Mouse (Mus musculus) kidney, postnatal 4 days (tissue): ENCODE measurements around the gene Arhgap24.

ENCODE experiments used
- DNase-seq, 2 experiments: peaks; one replicate each; pipeline ENCODE4 v3.0.0; 2021; ENCODE audit warnings: mixed read lengths in 2 of 2

The Arhgap24 gene

DNA sequence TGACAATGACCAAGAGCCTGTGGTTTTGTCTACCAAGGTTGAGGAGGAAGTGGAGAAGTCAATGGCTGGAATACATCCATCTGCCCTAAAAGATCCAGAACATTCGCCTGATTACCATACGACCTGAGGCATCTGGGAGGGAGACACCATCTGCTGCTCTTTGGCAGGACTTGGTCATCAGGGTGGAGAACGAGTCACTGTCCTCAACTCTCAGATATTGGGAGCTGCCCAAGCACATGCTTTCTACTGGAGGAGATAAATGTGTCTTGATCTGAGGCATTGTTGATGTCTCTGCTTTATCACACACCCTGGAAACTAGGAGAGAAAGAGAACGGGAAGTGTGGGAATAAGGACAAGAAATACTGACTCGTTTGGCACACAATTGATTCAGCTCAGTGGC lies 206.5 kb downstream of the Arhgap24 start:
- no peak for DNase-seq

- DNase-seq, result peak; percentile 72 to 78
Observed at GRCm38 (mm10) chr5:102692487-102692886, 211.3 kb downstream of the Arhgap24 start.

GRCm38 (mm10) chr5:102693192-102693591 lies 212.0 kb downstream of the Arhgap24 start:
- no peak for DNase-seq

DNA sequence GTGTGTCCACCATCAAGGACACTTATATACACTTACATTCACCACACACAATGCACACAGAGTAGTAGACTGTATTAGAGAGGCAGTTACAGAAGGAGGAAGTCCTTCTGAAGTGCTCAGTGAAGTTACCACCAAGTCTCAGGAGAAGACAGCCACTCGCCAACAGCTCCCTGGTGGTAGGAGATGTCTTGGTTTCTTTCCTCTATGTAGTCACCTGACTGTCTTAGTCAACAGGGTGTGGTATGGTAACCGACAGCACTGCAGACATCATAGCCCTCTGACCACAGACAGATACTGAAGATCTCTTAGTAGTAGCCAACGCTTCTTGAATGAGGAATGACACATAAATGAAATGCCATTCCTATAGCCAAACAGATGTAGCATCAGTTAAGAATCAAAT lies 212.7 kb downstream of the Arhgap24 start:
- no peak for DNase-seq

DNA sequence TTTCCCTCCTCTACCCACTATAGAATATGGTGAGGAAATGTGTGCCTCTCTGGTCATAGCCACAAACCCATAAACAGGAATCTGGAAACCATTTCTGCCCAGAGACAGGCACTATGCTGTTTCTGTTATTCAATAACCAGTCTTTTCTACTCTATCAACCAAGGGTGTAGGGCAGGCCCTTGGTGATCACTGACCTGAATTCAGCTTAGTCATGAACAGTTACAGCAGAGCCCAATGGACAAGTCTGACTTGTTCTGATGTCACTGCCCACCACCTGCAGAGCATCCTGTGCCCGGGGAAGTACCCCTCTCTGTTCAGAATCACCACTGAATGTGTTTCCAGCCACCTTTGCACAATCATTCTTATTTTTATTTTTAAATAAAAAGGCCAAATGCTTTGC lies 216.6 kb downstream of the Arhgap24 start:
- DNase-seq, result peak; percentile 26 to 39

DNA sequence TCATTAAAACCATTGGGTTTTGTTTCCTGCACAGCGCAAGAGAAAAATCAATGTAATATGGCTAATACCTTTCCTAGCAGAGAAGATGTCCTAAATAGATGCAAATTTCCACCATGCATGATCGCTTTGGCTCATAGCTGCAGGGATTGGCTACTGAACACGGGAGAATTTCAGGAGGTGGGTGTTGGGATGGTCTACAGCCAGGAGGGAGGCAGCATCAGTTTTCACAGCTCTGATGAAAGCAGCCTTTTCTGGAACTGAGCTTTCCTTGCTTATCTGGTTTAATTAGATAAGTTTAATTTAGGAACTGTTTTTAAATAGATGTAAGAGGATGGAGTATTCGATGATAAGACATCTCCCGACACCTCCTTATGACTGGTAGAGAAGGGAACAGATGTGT lies 217.2 kb downstream of the Arhgap24 start:
- no peak for DNase-seq

GRCm38 (mm10) chr5:102698891-102699290 lies 217.7 kb downstream of the Arhgap24 start:
- no peak for DNase-seq

DNA sequence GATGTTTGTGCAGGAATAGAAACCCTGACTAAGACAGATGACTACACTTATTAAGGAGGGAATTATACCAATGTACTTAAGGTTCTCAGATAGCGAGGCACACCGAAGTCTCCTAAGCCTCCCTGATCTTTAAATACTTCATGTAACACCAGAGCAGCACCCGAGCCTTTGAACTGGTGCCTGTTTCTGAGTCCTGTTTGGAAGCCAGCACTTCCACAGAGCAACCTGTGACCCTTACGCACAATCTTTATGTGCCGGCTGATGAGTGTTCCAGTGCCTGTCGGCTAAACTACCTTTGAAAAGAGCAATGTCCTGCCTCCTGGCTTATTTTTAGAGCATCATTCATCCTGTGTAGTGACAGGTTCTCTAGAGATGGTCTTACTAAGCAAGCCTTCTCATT lies 221.4 kb downstream of the Arhgap24 start:
- no peak for DNase-seq

DNA sequence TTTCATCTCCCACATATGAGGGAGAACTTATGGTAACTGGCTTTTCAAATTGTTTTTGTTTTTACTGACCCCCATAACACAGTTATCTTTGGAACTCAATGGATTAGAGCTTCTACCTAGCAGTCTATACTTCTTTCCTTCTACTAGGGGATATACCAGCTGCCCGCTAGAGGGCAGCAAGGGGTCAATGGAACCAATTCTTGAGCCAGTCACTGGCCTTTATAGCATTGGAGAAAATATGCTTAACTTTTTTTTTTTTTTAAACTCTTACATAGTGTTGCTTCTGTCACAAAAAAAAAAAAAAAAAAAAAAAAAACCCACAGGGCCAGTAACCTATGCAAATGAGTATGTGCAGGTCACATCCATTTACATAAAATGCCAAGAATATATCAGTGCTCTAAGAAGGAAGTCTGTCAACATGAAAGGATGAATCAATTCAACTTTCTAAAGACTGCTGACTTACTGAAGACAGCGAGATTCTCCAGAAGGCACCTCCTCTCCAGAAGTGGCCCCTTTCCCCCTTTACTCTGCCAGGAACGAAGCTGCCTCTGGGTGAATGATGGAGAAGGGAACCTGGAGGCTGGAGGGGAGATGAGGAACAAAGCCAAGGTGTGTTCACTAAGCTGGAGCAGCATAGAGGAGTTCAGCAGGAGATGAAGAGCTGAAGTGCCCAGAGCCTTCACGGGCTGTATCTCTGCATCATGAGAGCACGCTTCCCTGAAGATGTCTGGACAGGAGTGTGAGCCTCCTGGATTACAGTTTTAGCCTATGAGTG lies 222.3 kb downstream of the Arhgap24 start:
- DNase-seq, result peak; percentile 89 to 92

- peak; percentile 46 to 60 for DNase-seq
Observed at GRCm38 (mm10) chr5:102705170-102705569, 224.0 kb downstream of the Arhgap24 start.

DNA sequence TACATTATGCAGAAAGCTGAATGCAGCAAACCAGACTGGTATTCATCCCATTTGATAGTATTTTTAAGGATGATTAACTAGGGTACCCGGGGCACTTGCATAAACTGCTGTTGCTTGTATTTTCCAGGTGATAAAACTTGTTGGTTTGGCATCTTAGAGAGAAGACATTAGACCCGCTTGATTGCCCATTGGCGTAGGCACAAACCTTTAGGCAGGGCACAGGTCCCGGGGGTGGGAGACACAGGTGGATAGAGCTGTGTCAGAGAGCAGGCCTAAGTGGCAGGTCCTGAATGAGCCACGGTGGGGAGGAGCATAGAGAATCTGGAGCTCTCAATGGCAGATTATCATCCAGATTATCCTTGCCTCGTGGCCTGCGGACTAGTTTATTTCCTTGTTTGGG lies 229.1 kb downstream of the Arhgap24 start:
- peak; percentile 57 to 73 for DNase-seq

GRCm38 (mm10) chr5:102719368-102719972 lies 238.3 kb downstream of the Arhgap24 start:
- DNase-seq, result peak; percentile 45 to 65

- DNase-seq, result no peak
Observed at GRCm38 (mm10) chr5:102723558-102723957, 242.4 kb downstream of the Arhgap24 start.

DNA sequence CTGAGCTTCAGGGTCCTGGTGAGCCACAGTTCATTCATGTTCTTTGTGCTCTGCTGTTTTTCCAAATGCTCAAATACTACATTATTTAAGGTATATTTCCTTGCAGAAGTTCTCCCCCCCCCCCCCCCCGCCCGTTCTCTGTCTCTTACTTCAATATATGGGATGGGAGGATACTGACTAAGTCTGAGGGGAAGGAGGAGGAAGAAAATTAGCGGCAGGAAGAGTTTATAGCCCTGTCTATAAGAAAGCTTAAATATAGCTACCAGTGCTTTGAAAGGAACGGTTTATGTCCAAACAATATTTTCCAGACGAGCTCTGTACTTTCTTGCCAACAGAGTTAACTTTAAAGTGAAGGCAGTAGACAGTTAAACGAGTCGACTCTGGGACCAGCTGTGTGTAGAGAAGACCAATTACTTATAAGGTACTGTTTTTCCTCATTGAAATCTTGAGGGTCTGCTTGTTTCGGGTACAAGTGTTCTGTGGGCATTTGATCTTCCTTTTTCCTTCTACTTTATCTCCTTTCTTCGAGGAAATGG lies 243.7 kb downstream of the Arhgap24 start:
- no peak for DNase-seq

DNA sequence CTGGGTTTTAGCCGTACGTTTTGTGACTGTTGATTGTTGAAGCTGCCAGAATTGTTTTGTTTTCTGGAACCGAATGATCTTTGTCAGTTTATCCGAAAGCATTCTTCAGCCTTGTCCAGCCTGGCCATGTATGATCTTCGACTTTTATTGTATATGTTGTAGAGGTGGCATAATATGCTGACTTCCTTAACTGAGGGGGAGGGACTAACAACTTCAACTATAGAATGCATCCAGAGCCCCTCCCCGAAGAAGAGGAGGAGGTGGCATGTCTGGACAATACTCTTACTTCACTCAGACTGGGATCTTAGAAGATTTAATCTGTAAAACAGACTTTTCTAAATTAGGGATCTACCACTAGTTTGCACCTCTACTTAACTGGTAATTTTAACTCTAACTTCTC lies 244.2 kb downstream of the Arhgap24 start:
- no peak for DNase-seq

DNA sequence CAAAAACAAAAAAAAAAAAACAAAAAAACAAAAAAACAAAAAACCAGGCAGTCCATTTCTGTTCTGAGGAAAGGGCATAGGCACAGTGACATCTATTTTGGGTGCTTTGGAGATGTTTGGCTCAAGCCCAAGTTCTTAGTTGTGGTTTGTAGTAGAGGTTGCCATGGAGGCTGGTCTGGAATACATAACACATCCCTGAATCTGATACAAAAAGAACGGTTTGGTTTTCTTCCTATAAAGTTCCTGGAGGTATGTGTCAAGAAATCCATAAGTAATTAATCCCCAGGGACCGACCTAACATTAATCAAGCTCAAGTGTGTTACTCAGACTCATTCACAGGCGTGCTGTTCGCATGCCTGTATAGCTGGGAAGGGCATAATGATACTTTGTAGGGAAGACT lies 245.8 kb downstream of the Arhgap24 start:
- DNase-seq, result no peak

DNA sequence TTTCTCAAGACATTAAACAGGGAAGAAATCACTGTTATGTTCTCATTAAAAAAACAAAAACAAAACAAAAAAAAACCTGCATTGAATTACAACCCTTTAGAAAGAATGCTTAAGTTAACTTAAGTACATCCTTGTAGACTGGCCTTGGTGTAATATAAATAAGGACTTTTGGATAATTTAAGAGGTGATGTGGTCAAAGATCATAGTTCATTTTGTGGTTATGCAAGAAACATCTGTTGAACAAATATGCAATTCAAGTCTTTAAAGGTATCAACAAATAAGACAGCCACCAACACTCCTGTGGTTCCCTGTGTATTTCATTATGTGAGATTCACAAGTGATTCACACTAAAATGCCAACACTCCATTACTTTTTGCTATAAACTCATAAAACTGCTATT lies 247.3 kb downstream of the Arhgap24 start:
- DNase-seq, result no peak

DNA sequence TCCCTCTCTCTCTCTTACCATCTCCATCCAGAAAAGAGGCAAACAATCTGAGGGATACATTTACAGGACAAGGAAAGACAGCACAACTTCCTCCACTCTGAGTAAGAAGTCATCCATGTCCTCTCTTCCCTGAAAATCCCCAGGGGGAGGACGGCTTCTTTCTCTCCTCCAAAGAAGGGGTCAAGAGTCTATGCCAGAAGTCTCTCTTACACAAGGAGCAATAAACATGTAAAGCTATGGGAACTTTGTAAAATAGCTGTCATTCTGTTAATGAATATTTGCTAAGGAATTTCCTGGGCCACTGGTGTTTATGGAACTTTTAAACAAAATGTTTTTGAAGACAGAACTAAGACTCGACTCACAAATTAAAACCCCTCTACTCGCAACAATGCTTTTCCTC lies 248.3 kb downstream of the Arhgap24 start:
- DNase-seq, result peak in 1 of 2 experiments; percentile 61

DNA sequence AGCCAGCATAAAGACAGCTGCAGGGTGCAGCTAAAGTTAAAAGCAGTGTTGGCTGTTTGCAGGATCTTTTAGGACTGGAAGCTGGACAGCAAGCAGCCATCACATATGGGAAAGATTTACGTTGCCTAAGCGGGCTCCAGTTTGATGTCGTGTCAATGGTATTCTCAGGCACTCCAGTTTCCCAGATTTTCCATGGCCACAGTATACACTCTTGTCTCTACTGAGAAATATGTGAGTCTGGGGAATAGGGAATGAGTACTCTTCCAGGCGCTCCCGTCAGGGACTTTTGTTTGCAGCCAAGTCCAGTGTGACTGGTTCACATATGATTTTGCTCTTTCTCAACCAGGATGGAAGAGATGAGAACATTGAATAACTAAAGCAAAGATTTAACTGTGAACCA lies 254.9 kb downstream of the Arhgap24 start:
- DNase-seq, result peak; percentile 37 to 50

- DNase-seq, result no peak
Observed at GRCm38 (mm10) chr5:102742554-102743255, 261.5 kb downstream of the Arhgap24 start.

- no peak for DNase-seq
Observed at GRCm38 (mm10) chr5:102743436-102743835, 262.2 kb downstream of the Arhgap24 start.

DNA sequence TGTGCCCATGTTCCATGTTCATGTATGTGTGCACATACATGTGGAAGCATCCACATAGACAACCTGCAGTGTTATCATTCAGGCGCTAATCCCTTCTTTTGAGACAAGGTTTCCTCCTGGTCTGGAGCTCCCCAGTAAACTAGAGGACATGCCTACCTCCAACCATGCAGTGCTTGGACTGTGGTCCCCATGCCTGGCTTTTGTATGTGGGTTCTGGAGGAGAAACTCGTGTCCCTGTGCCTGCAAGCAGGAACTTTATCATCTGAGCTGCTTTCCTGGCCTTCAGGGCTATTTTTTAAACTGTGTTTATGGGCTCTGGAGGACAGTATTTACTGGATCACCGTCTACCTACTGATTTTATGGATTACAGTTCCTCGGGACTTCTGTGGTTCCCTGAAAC lies 262.9 kb downstream of the Arhgap24 start:
- DNase-seq, result no peak

GRCm38 (mm10) chr5:102748146-102748545 lies 267.0 kb downstream of the Arhgap24 start:
- DNase-seq, result no peak

DNA sequence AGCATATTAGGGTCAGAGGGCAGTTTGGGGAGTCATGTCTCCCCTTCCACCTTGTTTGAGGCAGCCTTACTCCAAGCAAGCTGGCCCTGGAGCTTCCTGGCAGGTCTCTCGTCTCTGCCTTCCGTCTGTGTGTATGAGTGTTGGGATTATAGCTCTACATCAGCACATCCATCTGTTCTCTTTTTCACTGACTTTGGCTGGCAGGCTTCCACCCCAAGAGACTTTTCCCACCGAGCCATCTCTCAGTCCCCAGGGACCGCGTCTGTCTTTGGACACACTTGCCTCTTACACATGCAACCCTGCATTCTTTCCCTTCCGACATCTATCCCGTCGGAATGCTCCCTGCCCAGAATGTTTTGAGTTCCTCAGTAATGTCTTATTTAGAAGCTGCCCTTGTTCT lies 267.8 kb downstream of the Arhgap24 start:
- peak; percentile 59 to 70 for DNase-seq
